Mouse (Mus musculus) liver, postnatal 0 days (tissue): ENCODE measurements around the gene Ip6k2. TPM values are rescaled to one million over a fixed set of nuclear protein-coding genes. Genes with fewer than 3 reads are reported as not detected.
A peak's percentile ranks its signal among the peaks of the same experiment; 100 is the strongest.

Experiments used
- ATAC-seq: fragments of 200-750 bp; cut with Nextera tagmentation; 2 replicates; pipeline ENCODE4 v1.8.0; 2017; ENCODE audit warnings: mild to moderate bottlenecking, moderate library complexity
- DNase-seq: peaks from one replicate; pipeline ENCODE4 v3.0.0-alpha.2; 2016
- H3K27ac ChIP-seq: fragments of 300-500 bp; sonication (generic); 2 replicates; pipeline ENCODE4 v1.5.1; 2014; ENCODE audit warnings: antibody characterized with exemption, moderate library complexity, mild to moderate bottlenecking, low read depth
- H3K27me3 ChIP-seq: fragments of 300-500 bp; sonication (generic); 2 replicates; pipeline ENCODE4 v1.6.1; 2014; ENCODE audit warnings: low read length, control low read depth, mixed read lengths; ENCODE audit not compliant: insufficient read depth
- H3K36me3 ChIP-seq: fragments of 300-500 bp; sonication (generic); replicated peaks from 2 replicates; pipeline ENCODE4 v1.6.1; 2014; ENCODE audit warnings: mild to moderate bottlenecking, control low read depth, low read length, moderate library complexity, mixed read lengths; ENCODE audit not compliant: insufficient read depth
- H3K4me1 ChIP-seq: fragments of 300-500 bp; sonication (generic); 2 replicates; pipeline ENCODE4 v1.6.1; 2014; ENCODE audit warnings: antibody characterized with exemption, mild to moderate bottlenecking, control low read depth; ENCODE audit not compliant: insufficient read depth
- H3K4me2 ChIP-seq: fragments of 300-500 bp; sonication (generic); 2 replicates; pipeline ENCODE4 v1.6.1; 2014; ENCODE audit warnings: low read depth, mild to moderate bottlenecking, low read length, moderate library complexity, mixed read lengths
- H3K4me3 ChIP-seq: fragments of 300-500 bp; sonication (generic); 2 replicates; pipeline ENCODE4 v1.5.1; 2014; ENCODE audit warnings: low read depth, low read length
- H3K9ac ChIP-seq: fragments of 300-500 bp; sonication (generic); replicated peaks from 2 replicates; pipeline ENCODE4 v1.6.1; 2014; ENCODE audit warnings: mild to moderate bottlenecking, moderate library complexity
- H3K9me3 ChIP-seq: fragments of 300-500 bp; sonication (generic); 2 replicates; pipeline ENCODE4 v1.6.1; 2016; ENCODE audit warnings: mild to moderate bottlenecking, control low read depth, low read length, mixed read lengths
- CTCF ChIP-seq: sonication (generic); IDR thresholded peaks from 2 replicates; pipeline ENCODE4 v1.5.1; 2016; ENCODE audit warnings: antibody characterized with exemption, low read depth
- EP300 ChIP-seq: IDR thresholded peaks from 2 replicates; pipeline ENCODE4 v1.6.1; 2016; ENCODE audit warnings: antibody characterized with exemption, low read depth, mild to moderate bottlenecking
- WGBS: fragments of 180-500 bp; shearing (Covaris S2); extraction: QIAGEN DNeasy Blood & Tissue Kit; methylation state at CpG from one replicate; pipeline ENCODE4 v1.1.7; 2014; ENCODE audit not compliant: insufficient replicate concordance; 5-methylcytosine and 5-hydroxymethylcytosine counted together
- polyA plus RNA-seq: library from polyadenylated mRNA; unstranded; fragments of >200 nt; fragmentation: Nextera tagmentation; extraction: Ambion mirVana; gene quantifications from 2 replicates; pipeline ENCODE4 v1.2.1, GENCODE M21; 2015

Ip6k2 gene
- polyA plus RNA-seq, 1 experiment from 2014 or later, result 18.6 TPM

DNA sequence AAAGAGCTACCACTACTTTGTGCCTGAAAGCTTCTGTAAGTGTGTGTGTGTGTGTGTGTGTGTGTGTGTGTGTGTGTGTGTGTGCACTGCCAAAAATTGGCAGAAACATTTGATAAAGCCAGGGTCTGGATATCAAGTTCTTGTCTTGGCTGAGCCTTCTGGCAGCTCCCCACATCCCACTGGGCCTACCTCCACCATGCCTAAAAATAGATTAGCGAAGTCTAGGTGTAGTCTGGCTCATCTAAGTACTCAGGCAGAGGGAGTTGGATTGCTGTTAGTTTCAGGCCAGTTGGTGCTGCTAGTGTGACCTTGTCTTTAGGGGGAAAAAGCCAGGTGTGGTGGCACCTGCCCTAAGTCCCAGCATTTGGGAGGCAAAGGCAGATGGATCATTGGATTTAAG, 23.2 kb downstream of the Ip6k2 start:
- ATAC-seq (no peak), DNase-seq (no peak)
- H3K27me3 ChIP-seq, result no peaks in the 10 kb centered on the region
- H3K36me3 ChIP-seq, result peaks cover 56% of the 10 kb centered on the region
- H3K27ac ChIP-seq, result peak overlapping the region; percentile 88
- H3K9me3 ChIP-seq, result no peaks in the 10 kb centered on the region
- H3K4me3 ChIP-seq, result no peak overlapping the region
- TF ChIP-seq CTCF (no peak), EP300 (no peak)
- H3K4me1 ChIP-seq, result peaks cover 36% of the 10 kb centered on the region
- no peak overlapping the region for H3K9ac ChIP-seq
- WGBS, result 71% methylated on average over 1 of the region's 1 CpGs
- H3K4me2 ChIP-seq, result peak overlapping the region; percentile 81; the same call in 1 of the 2 replicates

DNA sequence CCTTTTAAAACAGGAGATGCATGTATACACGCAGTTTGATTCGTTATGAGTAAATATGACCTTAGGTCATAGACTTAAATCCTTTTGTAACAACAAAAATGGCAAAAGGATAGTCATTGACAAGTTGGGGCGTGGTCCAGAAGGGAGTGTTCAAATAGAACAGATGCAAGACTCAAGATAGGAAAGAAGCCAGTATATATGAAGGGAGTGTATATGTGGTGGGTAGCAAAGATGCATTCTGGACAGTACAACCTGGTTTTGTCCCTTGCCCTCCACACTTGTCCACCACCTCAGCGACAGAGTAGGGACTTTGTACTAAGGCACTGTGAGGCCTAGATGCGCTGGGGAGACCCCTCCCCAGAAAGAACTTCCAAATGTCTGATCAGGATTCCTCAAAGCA, 24.1 kb downstream of the Ip6k2 start:
- peak overlapping the region; percentile 69 for H3K9ac ChIP-seq
- H3K4me2 ChIP-seq, result peak overlapping the region; percentile 81
- H3K36me3 ChIP-seq, result peaks cover 51% of the 10 kb centered on the region
- peak overlapping the region; percentile 52 for H3K4me3 ChIP-seq
- DNase-seq (no peak), ATAC-seq (peak; percentile 79)
- TF ChIP-seq CTCF (no peak), EP300 (peak; percentile 66; the same call in 1 of the 2 replicates)
- 52% methylated on average over 5 of the region's 5 CpGs for WGBS
- peak overlapping the region; percentile 88 for H3K27ac ChIP-seq
- no peaks in the 10 kb centered on the region for H3K27me3 ChIP-seq
- no peaks in the 10 kb centered on the region for H3K9me3 ChIP-seq
- peaks cover 36% of the 10 kb centered on the region for H3K4me1 ChIP-seq

DNA sequence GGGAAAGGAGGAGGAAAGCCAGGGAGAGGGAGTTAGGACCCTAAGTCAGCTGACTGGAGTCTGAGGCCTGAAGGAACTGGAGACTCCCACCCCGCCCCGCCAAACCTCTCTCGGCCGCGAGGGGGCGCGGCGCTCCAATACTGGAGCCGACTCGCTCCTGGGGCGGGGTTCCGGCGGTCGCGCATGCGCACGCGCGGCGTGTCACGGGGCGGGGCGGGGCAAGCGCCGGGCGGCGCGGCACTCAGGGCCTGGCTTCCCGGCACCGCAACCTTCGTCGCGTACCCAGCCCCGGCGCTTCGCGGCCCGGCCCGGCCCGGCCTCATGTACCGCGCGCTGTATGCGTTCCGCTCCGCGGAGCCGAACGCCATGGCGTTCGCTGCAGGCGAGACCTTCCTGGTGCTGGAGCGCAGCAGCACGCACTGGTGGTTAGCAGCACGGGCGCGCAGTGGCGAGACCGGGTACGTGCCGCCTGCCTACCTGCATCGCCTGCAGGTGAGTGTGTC, 24.6 kb downstream of the Ip6k2 start, which contains the start of gene Nckipsd:
Nckipsd (plus strand) TSS at position 206 of the 503 bp plus-strand sequence.
- Histone ChIP-seq H3K9ac (peak within 1 kb of the TSS; percentile 69), H3K4me3 (peak within 1 kb of the TSS; percentile 52), H3K4me1 (peaks cover 36% of the 10 kb centered on the region), H3K4me2 (peak within 1 kb of the TSS; percentile 81), H3K27me3 (no peaks in the 10 kb centered on the region), H3K9me3 (no peaks in the 10 kb centered on the region), H3K27ac (peak within 1 kb of the TSS; percentile 88), H3K36me3 (peaks cover 51% of the 10 kb centered on the region)
- ATAC-seq (peak; percentile 85), DNase-seq (peak; percentile 97)
- under 1% methylated on average over 38 of the region's 62 CpGs for WGBS
- TF ChIP-seq CTCF (peak; percentile 89), EP300 (no peak)

DNA sequence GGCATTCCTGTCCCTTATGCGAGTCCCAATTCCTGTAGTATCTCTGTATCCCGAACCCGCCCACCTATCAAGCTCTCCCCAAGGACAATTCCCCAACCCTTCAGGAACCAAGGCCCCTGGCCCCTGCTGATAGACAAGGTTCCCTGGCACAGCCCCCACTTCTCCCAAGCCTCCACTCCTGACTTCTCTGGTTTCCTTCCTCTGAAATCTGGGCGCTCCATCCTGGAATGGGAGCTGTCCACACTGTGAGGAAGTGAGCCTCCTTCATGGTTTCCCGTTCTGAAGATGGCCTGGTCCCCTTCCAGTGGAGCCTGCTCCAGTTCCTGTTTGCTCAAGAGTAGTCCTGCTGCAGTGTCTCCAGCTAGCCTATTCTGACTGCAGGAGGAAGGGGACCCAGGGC, 25.6 kb downstream of the Ip6k2 start:
- WGBS, result 44% methylated on average over 5 of the region's 5 CpGs
- Histone ChIP-seq H3K9me3 (no peaks in the 10 kb centered on the region), H3K4me2 (peak overlapping the region; percentile 81), H3K27ac (peak overlapping the region; percentile 53), H3K9ac (no peak overlapping the region), H3K4me1 (peaks cover 36% of the 10 kb centered on the region), H3K36me3 (peaks cover 43% of the 10 kb centered on the region), H3K27me3 (no peaks in the 10 kb centered on the region), H3K4me3 (peak overlapping the region; percentile 52; the same call in 1 of the 2 replicates)
- ATAC-seq (no peak), DNase-seq (no peak)
- TF ChIP-seq EP300 (no peak), CTCF (no peak)

DNA sequence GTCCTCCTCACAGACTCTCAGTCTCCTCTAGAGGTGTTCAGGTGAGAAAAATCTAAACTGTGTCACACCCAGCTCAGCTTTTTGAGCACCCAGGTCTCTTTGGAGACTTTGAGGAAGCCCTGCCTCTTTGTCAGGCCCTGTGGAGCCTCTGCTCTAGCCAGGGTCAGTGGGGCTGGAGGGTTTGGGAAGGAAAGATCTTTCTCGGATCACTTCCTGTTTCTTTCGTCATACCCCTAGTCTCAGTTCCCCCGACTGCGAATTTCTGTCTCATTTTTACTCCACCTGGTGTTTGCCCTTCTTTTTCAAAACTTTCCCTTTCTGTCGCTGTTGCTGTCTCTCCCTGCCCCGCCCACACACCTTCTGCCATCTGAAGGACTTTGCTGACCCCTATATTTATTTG, 26.1 kb downstream of the Ip6k2 start:
- Histone ChIP-seq H3K4me2 (peak overlapping the region; percentile 81), H3K36me3 (peaks cover 43% of the 10 kb centered on the region), H3K9ac (no peak overlapping the region), H3K4me1 (peaks cover 36% of the 10 kb centered on the region), H3K9me3 (no peaks in the 10 kb centered on the region), H3K4me3 (no peak overlapping the region), H3K27ac (peak overlapping the region; percentile 53; the same call in 1 of the 2 replicates), H3K27me3 (no peaks in the 10 kb centered on the region)
- ATAC-seq (no peak), DNase-seq (no peak)
- TF ChIP-seq EP300, result no peak
- no peak for TF ChIP-seq CTCF
- 33% methylated on average over 6 of the region's 6 CpGs for WGBS

GRCm38 (mm10) chr9:108810516-108810915, 26.9 kb downstream of the Ip6k2 start:
- TF ChIP-seq CTCF, result no peak
- no peak for TF ChIP-seq EP300
- Histone ChIP-seq H3K4me1 (peaks cover 32% of the 10 kb centered on the region), H3K4me3 (no peak overlapping the region), H3K4me2 (no peak overlapping the region), H3K36me3 (peaks cover 43% of the 10 kb centered on the region), H3K27ac (no peak overlapping the region), H3K9ac (no peak overlapping the region), H3K9me3 (no peaks in the 10 kb centered on the region), H3K27me3 (no peaks in the 10 kb centered on the region)
- DNase-seq (no peak), ATAC-seq (no peak)
- 77% methylated on average over 5 of the region's 5 CpGs for WGBS

- ATAC-seq, result no peak
- Histone ChIP-seq H3K4me3 (no peak overlapping the region), H3K36me3 (peaks cover 28% of the 10 kb centered on the region), H3K27me3 (no peaks in the 10 kb centered on the region), H3K9me3 (no peaks in the 10 kb centered on the region), H3K9ac (no peak overlapping the region), H3K27ac (no peak overlapping the region), H3K4me2 (no peak overlapping the region), H3K4me1 (no peaks in the 10 kb centered on the region)
- no peak for TF ChIP-seq EP300
- no peak for TF ChIP-seq CTCF
- 74% methylated on average over 7 of the region's 7 CpGs for WGBS
- DNase-seq, result no peak
Measured at GRCm38 (mm10) chr9:108815557-108815956, 32.0 kb downstream of the Ip6k2 start.
